Mouse (Mus musculus) lung, embryonic 16.5 days (tissue): ENCODE data around the gene Slc5a10. TPM values are rescaled to one million over a fixed set of nuclear protein-coding genes. Genes with fewer than 3 reads are reported as not detected.
"Not testable (repeated sequence)": the region's sequence is repeated elsewhere in the genome, so short reads cannot be mapped to it uniquely, and the experiment has no call there.

ENCODE experiments used
- ATAC-seq: fragments of 200-750 bp; cut with Nextera tagmentation; 2 replicates; pipeline ENCODE4 v1.8.0; 2017; ENCODE audit warnings: low read depth, mild to moderate bottlenecking, moderate library complexity
- H3K27ac ChIP-seq: fragments of 300-500 bp; sonication (generic); 2 replicates; pipeline ENCODE4 v1.5.1; 2014; ENCODE audit warnings: mild to moderate bottlenecking, control low read depth, low read length
- H3K27me3 ChIP-seq: fragments of 300-500 bp; sonication (generic); 2 replicates; pipeline ENCODE4 v1.6.1; 2014; ENCODE audit warnings: low read depth, low read length, mixed read lengths; ENCODE audit not compliant: control insufficient read depth, insufficient read depth
- H3K36me3 ChIP-seq: fragments of 300-500 bp; sonication (generic); 2 replicates; pipeline ENCODE4 v1.6.1; 2014; ENCODE audit warnings: low read length; ENCODE audit not compliant: control insufficient read depth, insufficient read depth
- H3K4me1 ChIP-seq: fragments of 300-500 bp; sonication (generic); replicated peaks from 2 replicates; pipeline ENCODE4 v1.6.1; 2014; ENCODE audit warnings: low read length, mixed read lengths; ENCODE audit not compliant: control insufficient read depth, insufficient read depth
- H3K4me2 ChIP-seq: fragments of 300-500 bp; sonication (generic); 2 replicates; pipeline ENCODE4 v1.6.1; 2014; ENCODE audit warnings: low read depth, low read length, control low read depth
- H3K4me3 ChIP-seq: fragments of 300-500 bp; sonication (generic); 2 replicates; pipeline ENCODE4 v1.5.1; 2014; ENCODE audit warnings: mild to moderate bottlenecking, low read length, control low read depth
- H3K9ac ChIP-seq: fragments of 300-500 bp; sonication (generic); 2 replicates; pipeline ENCODE4 v1.6.1; 2014; ENCODE audit warnings: low read length, control low read depth
- H3K9me3 ChIP-seq: fragments of 300-500 bp; sonication (generic); 2 replicates; pipeline ENCODE4 v1.6.1; 2016; ENCODE audit warnings: low read length; ENCODE audit not compliant: control insufficient read depth
- WGBS: fragments of 180-500 bp; shearing (Covaris S2); extraction: QIAGEN DNeasy Blood & Tissue Kit; methylation state at CpG from one replicate; pipeline ENCODE4 v1.1.7; 2014; 5-methylcytosine and 5-hydroxymethylcytosine counted together
- polyA plus RNA-seq: library from polyadenylated mRNA; unstranded; fragments of >200 nt; fragmentation: Nextera tagmentation; extraction: Ambion mirVana; gene quantifications from 2 replicates; pipeline ENCODE4 v1.2.1, GENCODE M21; 2015

Slc5a10 gene
- polyA plus RNA-seq, 1 experiment from 2014 or later = 0.08 TPM

DNA sequence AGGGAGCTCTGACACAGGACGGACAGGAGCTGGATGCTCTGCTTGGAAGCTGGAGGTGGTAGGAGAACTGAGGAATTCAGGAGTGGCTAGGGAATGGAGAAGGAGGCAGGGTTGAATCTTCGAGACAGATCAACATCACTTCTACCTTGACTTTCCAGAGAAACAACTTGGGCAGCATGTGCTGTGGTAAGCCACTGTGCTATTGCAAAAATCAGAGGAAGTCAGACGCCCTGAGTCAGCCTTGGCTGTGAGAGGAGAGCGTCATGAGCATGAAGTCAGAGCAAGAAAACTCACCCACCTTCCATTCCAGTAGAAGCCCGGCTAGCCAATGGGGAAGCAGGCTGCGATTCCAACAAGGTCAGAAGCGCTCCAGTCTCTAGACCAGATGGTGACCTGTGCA is 78.5 kb downstream of the Slc5a10 start:
- no peak overlapping the region for H3K4me2 ChIP-seq
- 77% methylated on average over 7 of the region's 7 CpGs for WGBS

DNA sequence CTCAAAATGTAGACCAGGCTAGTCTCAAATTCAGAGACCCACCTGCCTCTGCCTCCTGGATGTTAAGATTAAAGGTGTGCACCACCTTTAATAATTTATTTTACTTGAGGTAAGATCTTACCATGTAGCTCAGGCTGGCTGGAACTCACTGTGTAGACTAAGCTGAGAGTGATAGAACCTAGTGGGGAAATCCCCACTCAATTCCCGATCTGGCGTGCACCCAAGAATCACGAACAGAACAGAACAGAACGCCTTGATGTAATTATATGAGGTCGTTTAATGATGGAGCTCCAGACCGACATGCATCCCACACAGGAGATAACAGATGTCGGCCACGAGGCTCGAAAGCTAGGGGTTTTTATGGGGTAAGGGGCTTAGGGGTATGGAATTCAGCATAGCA is 80.0 kb downstream of the Slc5a10 start:
- 53% methylated on average over 9 of the region's 9 CpGs for WGBS
- H3K4me3 ChIP-seq, H3K27ac ChIP-seq, H3K9ac ChIP-seq, H3K4me2 ChIP-seq, H3K4me1 ChIP-seq, ATAC-seq, H3K36me3 ChIP-seq, H3K9me3 ChIP-seq, H3K27me3 ChIP-seq: not testable (repeated sequence)

More for the DNA sequence above, 78.5 kb downstream of the Slc5a10 start:
- no peak for ATAC-seq
- H3K36me3 ChIP-seq = no peaks in the 10 kb centered on the region
- H3K27me3 ChIP-seq = no peaks in the 10 kb centered on the region
- H3K27ac ChIP-seq = no peak overlapping the region
- H3K9me3 ChIP-seq = no peaks in the 10 kb centered on the region
- H3K4me3 ChIP-seq = no peak overlapping the region
- no peak overlapping the region for H3K9ac ChIP-seq
- H3K4me1 ChIP-seq = peaks cover 8% of the 10 kb centered on the region; the same call in 1 of the 2 replicates

GRCm38 (mm10) chr11:61639601-61640177 is 80.9 kb downstream of the Slc5a10 start:
- ATAC-seq = no peak
- WGBS = 78% methylated on average over 6 of the region's 6 CpGs
- peaks cover 8% of the 10 kb centered on the region; the same call in 1 of the 2 replicates for H3K4me1 ChIP-seq
- no peaks in the 10 kb centered on the region for H3K9me3 ChIP-seq
- H3K36me3 ChIP-seq = no peaks in the 10 kb centered on the region
- H3K9ac ChIP-seq = no peak overlapping the region
- H3K4me3 ChIP-seq = no peak overlapping the region
- H3K4me2 ChIP-seq = no peak overlapping the region
- H3K27me3 ChIP-seq = no peaks in the 10 kb centered on the region
- no peak overlapping the region for H3K27ac ChIP-seq

DNA sequence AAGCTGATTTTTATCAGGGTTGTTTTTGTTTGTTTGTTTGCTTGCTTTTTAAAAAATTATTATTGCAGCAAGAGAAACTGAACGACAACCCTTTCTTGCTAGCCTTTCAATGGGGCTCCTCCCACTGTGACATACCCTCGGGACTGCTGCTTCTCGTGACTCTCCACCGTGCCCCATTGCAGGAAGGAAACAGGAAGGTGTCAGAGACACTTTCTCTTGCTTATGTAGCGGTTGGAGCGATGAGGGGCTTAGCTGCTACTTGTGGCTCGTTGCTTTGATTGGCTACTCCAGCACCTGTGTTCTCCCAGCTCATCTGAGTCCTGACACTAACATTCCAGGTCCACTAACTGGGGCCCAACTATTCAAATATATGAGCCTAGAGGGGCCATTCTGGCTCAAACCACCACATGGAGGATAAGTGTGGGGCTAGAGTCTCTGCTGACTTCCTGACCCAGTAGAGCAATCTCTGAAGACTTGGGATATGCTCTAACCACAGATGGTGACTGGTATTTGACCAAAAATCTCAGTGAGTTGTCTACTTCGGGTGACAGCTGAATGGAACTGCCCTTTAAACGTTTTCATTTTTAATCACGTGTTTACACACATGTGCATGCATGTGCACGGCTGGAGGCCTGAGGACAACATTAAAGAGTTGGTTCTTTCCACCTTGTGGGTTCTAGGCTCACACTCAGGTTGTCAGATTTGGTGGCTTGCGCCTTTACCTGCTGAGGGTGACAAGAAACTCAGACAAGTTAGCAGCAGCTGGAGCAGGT is 81.7 kb downstream of the Slc5a10 start:
- H3K9me3 ChIP-seq = no peaks in the 10 kb centered on the region
- H3K36me3 ChIP-seq = no peaks in the 10 kb centered on the region
- H3K9ac ChIP-seq = no peak overlapping the region
- 49% methylated on average over 12 of the region's 12 CpGs for WGBS
- H3K4me2 ChIP-seq = no peak overlapping the region
- H3K4me1 ChIP-seq = peaks cover 4% of the 10 kb centered on the region; the same call in 1 of the 2 replicates
- H3K4me3 ChIP-seq = no peak overlapping the region
- no peak for ATAC-seq
- no peak overlapping the region for H3K27ac ChIP-seq
- no peaks in the 10 kb centered on the region for H3K27me3 ChIP-seq

DNA sequence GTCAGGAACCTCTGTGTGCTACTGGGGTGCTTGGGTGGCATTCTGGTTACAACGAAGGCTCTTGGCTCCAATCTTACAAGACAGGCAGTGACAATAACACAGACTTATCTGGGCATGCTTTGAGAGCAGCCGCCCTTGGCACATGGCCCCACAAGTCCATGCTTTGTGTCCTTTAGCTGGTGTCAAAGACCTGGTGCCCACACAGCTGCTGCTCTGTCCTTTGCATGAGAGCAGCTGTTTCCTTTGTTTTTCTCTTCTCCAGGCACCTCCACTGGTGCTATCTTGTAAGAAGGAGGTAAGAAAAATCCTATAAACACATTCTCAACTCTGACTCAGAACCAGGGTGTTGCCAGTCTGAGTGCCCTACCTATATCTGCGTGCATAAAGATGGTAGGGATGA is 82.8 kb downstream of the Slc5a10 start:
- Histone ChIP-seq H3K36me3 (no peaks in the 10 kb centered on the region), H3K27me3 (no peaks in the 10 kb centered on the region), H3K9me3 (no peaks in the 10 kb centered on the region), H3K9ac (no peak overlapping the region), H3K4me3 (no peak overlapping the region), H3K4me1 (no peaks in the 10 kb centered on the region), H3K27ac (no peak overlapping the region), H3K4me2 (no peak overlapping the region)
- WGBS = 84% methylated on average over 3 of the region's 3 CpGs
- ATAC-seq = no peak

DNA sequence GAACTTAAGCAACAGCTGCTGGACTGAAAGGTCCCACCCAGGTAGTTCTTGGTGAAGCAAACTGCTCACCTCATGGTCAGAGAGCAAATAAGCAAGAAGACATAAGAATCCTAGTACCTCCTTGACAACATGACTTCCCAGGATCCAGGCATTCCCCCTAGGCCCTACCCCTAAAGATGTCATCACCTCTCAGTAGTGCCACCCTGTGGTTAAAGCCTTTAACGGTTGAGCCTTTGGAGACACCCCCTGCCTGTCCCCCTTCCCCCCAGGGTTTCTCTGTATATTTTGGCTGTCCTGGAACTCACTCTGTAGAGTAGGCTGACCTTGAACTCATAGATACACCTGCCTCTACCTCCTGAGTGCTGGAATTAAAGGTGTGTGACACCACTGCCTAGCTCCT is 83.2 kb downstream of the Slc5a10 start:
- no peak overlapping the region for H3K4me2 ChIP-seq
- WGBS = 61% methylated on average over 1 of the region's 1 CpGs

DNA sequence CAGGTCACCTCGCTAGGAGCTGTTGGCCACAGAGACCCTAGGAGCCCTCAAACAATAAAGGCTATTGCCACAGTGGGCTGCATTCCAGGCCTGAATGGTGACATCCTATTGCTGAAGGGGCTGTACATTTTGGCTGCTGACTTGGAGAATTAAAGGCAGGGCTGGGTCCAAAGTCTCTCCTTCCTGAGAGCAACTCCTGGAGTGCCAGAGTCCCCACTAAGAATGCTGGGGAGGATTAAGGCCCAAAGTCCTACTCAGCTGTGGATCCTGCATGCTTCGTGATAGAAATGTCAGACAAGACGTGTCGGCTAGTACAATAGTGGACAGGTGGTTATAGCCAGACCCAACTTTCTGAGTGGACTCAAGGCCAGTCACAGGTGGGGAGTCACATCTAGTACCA is 84.3 kb downstream of the Slc5a10 start:
- H3K4me1 ChIP-seq, ATAC-seq, H3K36me3 ChIP-seq, H3K9me3 ChIP-seq, H3K27me3 ChIP-seq, H3K4me2 ChIP-seq, H3K9ac ChIP-seq, H3K4me3 ChIP-seq, H3K27ac ChIP-seq: not testable (repeated sequence)
- WGBS = 91% methylated on average over 3 of the region's 4 CpGs

More for the DNA sequence above, 83.2 kb downstream of the Slc5a10 start:
- Histone ChIP-seq H3K4me3 (no peak overlapping the region), H3K27me3 (no peaks in the 10 kb centered on the region), H3K9ac (no peak overlapping the region), H3K4me1 (no peaks in the 10 kb centered on the region), H3K27ac (no peak overlapping the region), H3K36me3 (no peaks in the 10 kb centered on the region), H3K9me3 (no peaks in the 10 kb centered on the region)
- no peak for ATAC-seq

- Histone ChIP-seq H3K27ac (no peak overlapping the region), H3K9me3 (no peaks in the 10 kb centered on the region), H3K4me1 (no peaks in the 10 kb centered on the region), H3K27me3 (no peaks in the 10 kb centered on the region), H3K36me3 (no peaks in the 10 kb centered on the region), H3K4me3 (no peak overlapping the region), H3K9ac (no peak overlapping the region), H3K4me2 (no peak overlapping the region)
- ATAC-seq = no peak
- 40% methylated on average over 3 of the region's 3 CpGs for WGBS
Measured at GRCm38 (mm10) chr11:61629621-61630020, 91.0 kb downstream of the Slc5a10 start.

- Histone ChIP-seq H3K27ac (no peak overlapping the region), H3K36me3 (no peaks in the 10 kb centered on the region), H3K9ac (no peak overlapping the region), H3K4me1 (no peaks in the 10 kb centered on the region), H3K4me2 (no peak overlapping the region), H3K9me3 (no peaks in the 10 kb centered on the region), H3K4me3 (no peak overlapping the region), H3K27me3 (no peaks in the 10 kb centered on the region)
- WGBS = 88% methylated on average over 1 of the region's 1 CpGs
- ATAC-seq = no peak
Measured at GRCm38 (mm10) chr11:61626509-61626908, 94.1 kb downstream of the Slc5a10 start.
